Mouse (Mus musculus): Measurements from ENCODE around the gene Galnt15.

Gene Galnt15

GRCm38 (mm10) chr14:32091124-32091523 lies 62.3 kb downstream of the Galnt15 start:
- DNase-seq (ENCODE audit: low spot score): no peak

GRCm38 (mm10) chr14:32091704-32092103 lies 62.9 kb downstream of the Galnt15 start:
- no peak for DNase-seq (ENCODE audit: low spot score)

DNA sequence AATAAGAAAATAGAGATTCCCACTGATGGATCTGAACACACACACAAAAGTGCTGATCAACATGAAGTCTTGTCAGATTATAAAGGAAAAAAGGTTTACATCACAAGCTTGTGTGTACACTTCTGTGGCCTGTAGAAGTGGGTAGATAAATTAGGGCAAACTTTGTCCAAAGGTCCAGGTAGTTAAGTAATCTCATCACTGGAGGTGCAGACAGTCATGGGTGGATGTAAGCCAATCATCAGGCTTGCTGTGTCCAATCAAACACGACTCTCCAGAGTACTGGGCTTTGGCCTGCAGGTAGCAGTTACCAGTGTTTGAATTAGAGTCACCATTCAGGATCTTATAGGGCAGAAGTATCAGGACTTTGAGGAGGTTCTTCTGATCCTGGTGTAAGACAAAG lies 64.2 kb downstream of the Galnt15 start:
- DNase-seq (ENCODE audit: low spot score): no peak

DNA sequence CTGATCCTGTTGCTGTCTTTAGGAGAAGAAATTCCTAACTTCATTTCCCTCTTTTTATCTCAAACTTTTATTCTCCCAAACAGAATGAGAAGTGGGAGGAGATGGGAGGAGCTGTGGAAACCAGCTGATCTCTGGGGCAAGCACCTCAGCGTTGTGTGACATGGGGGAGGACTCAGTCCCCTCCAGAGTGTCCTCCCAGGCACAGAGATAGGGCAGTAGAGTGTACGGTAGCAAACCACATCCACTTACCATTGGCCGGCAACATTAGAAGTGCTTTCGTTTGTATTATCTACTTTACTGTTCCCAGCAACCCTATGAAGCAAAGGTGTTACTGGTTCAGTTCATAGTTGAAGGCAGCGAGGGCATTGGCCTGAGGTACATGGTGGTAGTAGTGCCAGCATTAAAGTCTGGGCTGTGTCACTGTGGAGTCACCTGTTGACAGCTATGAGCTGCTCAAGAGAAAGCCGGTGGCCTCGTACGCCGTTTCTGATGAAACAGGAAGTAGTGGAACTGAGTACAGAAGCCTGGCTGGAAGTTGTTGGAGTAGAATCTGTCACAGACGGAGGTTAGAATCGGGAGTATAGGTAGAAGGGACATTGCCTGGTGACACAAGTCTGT lies 64.8 kb downstream of the Galnt15 start:
- no peak for DNase-seq (ENCODE audit: low spot score)

DNA sequence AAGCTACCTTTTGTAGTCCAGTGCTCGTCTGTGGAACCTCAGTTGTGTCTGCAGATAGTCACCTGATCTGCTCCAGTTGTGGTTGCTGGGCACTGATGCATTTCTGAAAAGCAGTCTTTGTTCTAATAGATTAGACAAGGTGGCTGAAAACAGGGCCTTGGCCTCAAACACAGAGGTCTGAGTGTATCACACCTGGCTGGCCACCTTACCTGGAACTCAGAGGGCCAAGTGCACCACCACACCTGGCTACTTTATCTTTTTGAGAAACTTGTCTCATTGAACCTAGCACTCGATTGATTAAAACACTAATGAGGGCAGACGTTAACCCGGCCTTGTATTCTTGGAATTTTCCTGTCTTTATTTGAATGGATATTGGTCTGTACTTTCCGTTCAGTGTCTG lies 66.9 kb downstream of the Galnt15 start:
- no peak for DNase-seq (ENCODE audit: low spot score)

GRCm38 (mm10) chr14:32096740-32097139 lies 68.0 kb downstream of the Galnt15 start:
- DNase-seq (ENCODE audit: low spot score): no peak

DNA sequence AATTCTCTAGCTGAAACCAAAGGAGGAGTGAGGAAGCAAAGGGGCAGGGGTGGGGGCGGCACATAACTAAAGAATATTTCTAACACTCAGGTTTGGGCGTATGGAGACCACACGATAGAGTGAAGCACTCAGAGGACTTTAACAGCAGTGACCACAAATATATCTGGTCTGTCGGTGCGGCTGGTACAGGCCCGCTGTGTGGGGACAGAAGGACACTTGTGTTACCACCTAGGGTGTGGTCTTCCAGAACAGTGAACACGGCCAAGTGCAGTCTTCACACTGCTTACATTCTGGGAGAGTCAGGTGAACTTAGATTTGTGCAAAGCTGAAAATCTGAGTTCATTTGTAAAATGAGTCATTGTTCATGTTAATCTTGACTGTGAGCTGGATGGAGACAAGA lies 68.9 kb downstream of the Galnt15 start:
- no peak for DNase-seq (ENCODE audit: low spot score)

DNA sequence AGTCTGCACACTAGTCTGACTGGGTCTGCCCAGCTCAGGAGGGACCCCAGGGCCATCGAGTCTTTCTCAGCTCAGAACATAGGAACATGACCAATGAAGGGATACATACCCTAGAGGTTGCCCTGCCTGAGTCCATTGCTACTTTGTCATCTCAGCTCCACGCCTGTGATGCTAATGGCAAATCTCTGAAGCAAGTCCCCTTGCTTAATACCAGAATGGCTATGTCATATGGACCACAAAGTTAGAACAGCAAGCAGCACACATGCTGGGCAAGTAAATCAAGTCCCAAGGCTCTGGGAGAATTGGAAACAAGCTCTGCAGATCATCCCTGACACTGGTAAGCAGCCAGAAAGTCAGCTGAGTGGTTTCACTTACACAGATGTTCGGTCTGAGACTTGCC lies 70.2 kb downstream of the Galnt15 start:
- DNase-seq (ENCODE audit: low spot score): no peak

DNA sequence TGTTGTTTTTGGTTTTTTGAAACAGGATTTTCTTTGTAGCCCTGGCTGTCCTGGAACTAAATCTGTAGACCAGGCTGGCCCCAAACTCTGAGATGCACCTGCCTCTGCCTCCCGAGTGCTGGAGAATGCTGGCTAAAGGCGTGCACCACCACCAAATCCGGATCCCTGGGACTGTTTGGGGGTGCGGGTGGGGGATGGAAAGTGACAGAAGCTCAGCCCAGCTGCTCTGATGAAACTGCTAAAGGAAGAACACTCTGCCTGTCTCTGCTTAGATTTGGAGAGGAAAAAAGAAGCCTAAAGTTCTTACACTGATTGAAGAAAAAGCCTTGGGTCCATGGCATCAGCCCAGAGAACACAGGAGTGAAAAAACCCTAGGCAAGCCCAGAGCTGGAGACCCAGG lies 74.8 kb downstream of the Galnt15 start:
- no peak for DNase-seq (ENCODE audit: low spot score)

- DNase-seq (ENCODE audit: low spot score): peak; percentile 12
Observed at GRCm38 (mm10) chr14:32105663-32106062, 76.9 kb downstream of the Galnt15 start.

DNA sequence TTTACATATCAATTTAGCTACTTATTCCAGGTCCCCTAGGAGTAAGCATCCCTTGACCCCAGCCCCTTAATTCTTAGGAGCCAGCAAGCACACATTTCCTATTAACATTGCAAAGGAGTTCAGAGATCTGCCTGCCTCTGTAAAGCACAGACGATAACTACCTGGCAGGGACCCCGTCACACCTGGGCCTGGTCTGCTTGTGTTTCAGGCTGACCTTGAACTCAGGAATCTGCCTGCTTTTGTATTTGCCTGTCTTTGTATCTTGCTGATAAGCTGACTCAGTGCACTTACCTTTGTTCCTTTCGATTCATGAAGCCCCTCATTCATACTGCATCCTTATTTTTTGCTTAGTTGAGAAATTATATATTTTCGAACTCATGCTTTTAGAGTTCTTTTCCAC lies 78.1 kb downstream of the Galnt15 start:
- DNase-seq (ENCODE audit: low spot score): no peak

Data from yolk sac, embryonic 10.5 days (tissue).